Mouse (Mus musculus): ENCODE measurements around the gene Hmcn1. TPM values are rescaled to one million over a fixed set of nuclear protein-coding genes. Genes with fewer than 3 reads are reported as not detected.

The Hmcn1 gene
- total RNA-seq, 4 experiments from 2014 or later, result 1.2 to 2.5 (median 1.8) TPM

DNA sequence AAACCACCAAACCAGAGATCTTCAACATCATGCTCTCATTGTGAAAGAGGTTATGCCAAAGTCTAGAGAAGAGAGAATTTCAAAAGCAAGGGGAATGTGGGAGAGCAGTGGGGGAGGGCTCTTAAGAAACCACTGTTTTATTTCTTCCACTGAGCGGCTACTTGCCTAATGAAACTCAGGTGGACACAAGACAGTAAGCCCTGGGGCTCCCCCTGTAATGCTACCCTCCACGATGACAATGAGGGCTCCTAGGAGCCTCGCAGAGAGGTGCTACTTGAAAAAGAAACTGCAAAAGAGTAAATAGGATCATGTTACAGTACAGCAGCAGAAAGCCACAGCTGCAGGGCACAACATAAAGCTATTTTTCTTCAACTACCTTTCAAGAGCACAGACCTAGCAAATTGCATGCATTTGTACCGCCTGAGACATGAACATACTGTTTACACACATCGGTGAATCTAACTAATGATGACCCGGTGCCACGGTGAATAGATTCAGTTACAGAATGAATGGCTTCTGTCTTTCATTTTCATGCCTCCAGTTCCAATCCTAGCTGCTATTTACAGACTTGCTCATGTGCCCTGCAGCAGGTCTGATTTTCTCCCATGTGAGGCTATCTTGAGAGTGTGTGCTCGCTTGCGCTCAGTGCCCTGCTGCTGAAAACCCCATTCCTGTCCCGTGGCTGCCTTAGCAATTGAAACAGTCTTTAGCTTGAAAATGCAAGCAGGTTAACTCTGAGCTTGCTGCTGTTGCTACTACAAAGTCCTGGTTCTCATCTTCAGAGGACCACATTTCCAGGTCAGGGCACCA is 1.3 kb downstream of the Hmcn1 start:
- DNase-seq, result no peak

DNA sequence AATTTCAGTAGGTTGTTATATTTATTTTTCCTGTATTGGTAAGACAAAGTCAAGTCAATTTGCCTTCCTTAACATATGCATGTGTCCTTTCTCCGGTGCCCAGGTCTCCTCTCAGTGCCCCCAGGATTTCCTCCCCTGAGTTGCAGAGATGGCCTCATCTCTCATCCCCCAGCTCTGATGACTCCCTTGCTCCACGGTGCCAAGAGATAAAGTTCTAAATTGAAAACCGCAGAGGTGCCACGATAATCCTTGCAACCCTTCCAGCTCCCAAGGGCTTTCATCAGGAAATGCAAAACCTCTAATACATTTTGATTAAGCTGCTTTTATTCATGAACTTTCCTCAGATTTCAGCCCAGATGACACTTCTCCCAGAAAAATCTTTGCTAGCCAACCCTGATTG is 8.3 kb downstream of the Hmcn1 start:
- no peak for DNase-seq

GRCm38 (mm10) chr1:150984092-150984503 is 9.1 kb downstream of the Hmcn1 start:
- no peak for DNase-seq

GRCm38 (mm10) chr1:150978651-150979050 is 14.6 kb downstream of the Hmcn1 start:
- DNase-seq, result no peak

GRCm38 (mm10) chr1:150976263-150976662 is 17.0 kb downstream of the Hmcn1 start:
- no peak for DNase-seq

DNA sequence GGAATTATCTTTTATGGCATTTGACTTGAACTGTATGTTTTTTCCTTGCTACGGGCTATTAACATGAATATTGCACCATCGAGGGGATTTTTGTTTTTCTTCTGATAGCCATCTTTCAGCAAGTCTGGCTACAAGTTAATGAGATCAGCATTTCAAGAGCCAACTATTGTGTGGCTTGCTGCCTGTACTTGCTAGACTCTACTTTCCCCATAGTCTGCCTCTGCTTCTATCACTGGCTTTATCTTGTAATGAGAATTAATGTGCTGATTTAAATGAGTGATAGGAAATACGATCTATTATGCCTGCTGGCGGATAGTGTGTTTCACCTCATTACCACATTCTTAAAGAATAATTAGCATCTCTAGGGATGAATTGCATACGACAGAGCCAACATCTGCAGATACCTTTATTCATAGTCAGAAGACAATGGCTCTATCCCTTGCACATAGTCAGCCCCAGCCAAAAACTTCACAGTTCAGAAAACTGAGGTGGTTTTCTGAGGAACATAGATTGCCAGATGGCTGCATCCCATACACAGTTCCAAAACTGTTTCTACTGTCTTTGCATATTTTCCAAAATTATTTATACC is 33.7 kb downstream of the Hmcn1 start:
- no peak for DNase-seq

DNA sequence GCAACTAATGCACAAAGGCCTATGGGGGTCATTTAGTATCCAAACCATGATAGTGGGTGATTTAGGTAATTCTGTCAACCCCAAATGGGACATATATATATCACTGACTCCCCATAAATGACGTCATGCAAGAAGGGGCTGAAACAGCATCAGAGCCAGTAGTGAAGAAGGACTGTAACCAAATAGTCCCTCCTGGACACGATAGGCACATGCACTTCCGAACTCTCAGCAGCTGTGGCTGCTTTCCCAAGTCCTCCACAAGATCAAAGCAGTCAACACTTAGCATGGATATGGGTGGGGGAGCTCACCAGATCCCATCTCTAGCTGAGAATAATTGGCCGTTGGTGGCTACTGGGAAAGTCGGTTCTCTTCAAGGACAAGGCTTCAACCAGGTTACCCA is 42.2 kb downstream of the Hmcn1 start:
- DNase-seq, result no peak

- DNase-seq, result no peak
Observed at GRCm38 (mm10) chr1:150950046-150950445, 43.2 kb downstream of the Hmcn1 start.

DNA sequence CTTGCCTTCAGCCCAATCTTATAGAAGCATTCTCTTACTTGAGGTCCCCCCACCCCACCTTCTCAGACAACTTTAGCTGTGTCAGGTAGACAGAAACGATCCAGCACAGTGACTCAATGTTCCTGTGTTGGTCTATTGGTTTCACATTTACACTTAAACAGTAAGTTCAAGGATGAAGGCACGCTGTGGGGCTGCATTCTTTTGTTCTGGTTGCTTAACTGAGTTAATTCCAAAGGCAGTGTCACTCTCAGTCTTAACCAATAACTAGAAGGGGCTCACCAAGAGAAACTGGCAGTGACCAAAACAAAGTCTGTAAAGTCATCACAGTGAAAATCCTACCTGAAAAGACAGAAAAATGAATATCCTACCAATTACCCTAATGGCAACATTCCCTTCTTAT is 44.3 kb downstream of the Hmcn1 start:
- DNase-seq, result no peak

GRCm38 (mm10) chr1:150943601-150944000 is 49.6 kb downstream of the Hmcn1 start:
- DNase-seq, result no peak

- no peak for DNase-seq
Observed at GRCm38 (mm10) chr1:150942143-150942542, 51.1 kb downstream of the Hmcn1 start.

DNA sequence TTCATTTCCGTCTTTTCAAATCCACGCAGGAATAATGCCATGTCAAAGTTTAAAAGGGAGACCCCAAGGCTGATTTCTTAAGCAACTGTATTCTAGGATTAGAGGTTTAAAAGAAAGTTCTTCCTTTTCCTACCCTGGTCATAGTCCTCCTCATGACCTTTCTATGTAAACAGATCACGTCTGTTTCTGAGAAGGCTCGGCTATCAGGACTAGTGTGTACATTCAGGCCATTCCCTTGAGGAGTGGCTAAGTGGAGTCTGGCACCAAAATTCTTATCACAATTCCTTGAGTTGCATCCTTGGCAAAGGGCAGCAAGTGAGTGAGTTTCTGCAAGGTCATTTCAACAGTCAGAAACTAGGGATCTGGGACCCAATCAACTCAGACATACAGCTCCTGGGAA is 56.4 kb downstream of the Hmcn1 start:
- DNase-seq, result no peak

DNA sequence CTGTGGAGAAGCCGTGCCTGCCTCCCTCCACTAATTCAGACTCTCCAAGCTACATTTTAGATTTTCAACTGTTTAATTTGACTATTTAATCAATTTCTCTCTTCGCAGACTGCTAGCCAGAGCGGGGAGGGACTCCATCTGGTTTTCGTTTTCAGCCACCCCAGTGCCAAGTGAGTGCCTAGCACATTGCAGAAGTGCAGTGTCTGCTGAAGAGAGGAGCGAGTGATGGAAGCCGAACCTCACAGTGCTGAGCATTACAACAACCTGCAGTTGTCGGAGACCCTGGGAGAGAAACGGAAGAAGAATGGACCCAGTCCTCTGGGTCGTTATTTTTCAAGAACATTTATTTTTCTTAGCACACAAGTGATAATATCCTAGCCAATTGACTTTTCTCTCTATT is 59.6 kb downstream of the Hmcn1 start:
- DNase-seq, result no peak

DNA sequence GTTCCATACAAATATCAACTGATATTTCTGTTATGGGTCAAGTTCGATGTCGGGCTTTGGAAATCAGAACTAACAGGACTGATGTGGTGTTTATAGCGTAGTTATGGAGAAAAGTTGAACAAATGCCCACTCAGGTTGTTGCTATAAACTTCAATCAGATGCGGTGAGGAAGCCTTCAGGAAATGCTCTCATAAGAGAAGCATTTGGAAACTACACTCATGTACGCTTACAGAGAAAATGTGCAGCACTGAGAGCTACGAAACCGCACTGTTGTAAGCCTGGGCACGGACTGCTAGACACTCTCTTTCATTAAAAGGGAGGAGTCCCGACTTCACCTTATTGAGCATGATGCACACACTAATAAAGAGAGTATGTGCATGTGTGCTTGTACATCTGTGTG is 72.4 kb downstream of the Hmcn1 start:
- no peak for DNase-seq

GRCm38 (mm10) chr1:150920276-150920675 is 73.0 kb downstream of the Hmcn1 start:
- DNase-seq, result peak; percentile 22

GRCm38 (mm10) chr1:150914936-150915335 is 78.3 kb downstream of the Hmcn1 start:
- no peak for DNase-seq

- no peak for DNase-seq
Observed at GRCm38 (mm10) chr1:150913586-150914136, 79.6 kb downstream of the Hmcn1 start.

DNA sequence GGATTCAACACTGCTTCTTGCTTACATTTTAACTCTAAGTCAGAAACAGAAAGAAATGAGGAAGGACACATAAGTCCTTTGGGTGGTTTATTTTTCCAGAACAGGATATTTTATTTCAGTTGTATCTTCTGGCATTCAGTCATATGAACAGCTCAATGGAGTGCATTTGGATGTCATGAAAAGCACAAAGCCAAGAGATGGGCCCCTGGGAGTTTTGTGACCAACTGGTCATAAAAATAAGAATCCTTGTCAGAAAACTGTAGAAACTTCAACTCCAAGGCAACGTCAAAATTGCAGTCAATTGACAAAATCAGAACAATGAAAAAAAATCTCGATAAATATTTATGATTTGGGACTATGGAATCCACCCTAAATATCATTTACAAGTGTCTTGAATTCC is 83.6 kb downstream of the Hmcn1 start:
- DNase-seq, result no peak

DNA sequence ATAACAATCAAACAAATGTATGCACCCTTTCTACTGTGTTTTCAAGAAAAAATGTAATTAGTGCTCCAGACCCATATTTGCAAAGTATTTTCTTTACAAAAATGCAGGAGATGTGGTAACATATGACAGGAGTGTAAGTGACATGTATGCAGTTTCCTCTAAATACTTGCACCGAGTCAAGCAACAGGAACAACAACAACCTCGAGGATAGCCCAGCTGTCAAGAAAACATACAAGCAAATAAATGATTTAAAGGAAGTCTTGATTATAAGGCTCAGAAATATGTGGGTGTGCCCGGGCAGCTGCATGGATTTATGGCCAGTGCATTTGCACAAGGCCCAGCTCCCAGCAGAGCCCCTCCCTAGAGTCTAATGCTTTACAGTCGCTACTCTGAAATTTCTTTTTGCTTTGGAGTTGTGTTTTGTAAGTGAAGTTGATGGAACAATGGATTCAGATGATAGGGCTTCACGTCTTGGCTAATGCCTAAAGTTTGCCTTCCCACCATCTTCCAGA is 99.5 kb downstream of the Hmcn1 start:
- no peak for DNase-seq

DNA sequence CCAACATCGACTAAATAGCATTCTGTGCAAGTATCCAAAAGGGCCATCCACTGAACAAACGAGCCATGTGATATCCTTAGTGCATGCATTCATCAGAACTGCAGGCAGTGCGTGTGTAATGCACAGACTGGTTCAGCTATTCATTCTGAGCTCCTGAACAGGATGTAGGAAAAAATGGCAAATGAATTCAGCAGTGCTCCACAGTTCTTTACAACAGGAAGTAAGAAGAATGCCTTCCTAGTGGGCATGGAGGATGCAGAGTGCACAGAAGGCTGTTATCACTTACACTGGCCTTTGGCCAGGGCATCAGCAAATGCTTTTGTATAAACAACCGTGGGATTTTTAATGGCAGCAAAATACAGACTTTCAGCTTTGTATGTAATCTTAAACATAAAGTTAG is 103.2 kb downstream of the Hmcn1 start:
- no peak for DNase-seq

- DNase-seq, result no peak
Observed at GRCm38 (mm10) chr1:150886267-150886666, 107.0 kb downstream of the Hmcn1 start.

DNA sequence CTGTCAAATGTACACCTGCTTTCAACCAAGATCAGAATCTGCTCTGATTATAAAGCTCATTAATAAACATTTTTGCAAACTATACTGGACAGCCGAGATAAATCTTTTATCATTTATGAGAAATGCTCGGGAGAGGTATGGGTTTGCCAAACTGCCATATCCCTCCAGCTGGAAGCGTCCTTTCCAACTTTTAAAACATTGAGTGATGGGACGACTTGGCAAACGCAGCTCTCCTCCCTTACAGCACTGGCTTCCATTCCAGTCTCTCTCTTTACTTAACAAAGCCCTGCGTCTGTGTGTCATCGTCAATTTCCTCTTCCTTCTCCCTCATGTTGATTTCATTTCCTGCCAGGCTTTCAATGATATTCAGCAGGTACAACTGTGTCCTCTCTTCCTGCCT is 114.8 kb downstream of the Hmcn1 start:
- no peak for DNase-seq

- no peak for DNase-seq
Observed at GRCm38 (mm10) chr1:150877920-150878319, 115.3 kb downstream of the Hmcn1 start.

DNA sequence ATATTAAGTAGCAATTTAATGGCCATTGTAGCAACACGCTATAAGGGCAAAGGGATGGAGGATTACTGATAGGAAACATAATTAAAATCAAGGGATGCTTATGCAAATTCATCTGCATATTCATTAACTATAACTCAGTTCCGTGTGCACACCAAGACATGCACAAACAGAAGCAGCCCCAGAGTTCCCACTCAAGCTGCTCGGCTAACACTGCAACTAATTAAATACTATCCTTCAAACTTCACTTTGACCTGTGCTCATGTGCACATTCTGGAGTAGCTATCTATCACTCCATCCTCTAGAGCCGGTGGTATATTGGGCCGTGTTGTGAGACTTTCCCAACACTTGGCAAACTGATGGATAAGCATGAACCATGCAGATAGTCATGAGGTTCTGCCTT is 119.2 kb downstream of the Hmcn1 start:
- no peak for DNase-seq
